Mouse (Mus musculus): ENCODE data around the gene Hmgcl.

DNA sequence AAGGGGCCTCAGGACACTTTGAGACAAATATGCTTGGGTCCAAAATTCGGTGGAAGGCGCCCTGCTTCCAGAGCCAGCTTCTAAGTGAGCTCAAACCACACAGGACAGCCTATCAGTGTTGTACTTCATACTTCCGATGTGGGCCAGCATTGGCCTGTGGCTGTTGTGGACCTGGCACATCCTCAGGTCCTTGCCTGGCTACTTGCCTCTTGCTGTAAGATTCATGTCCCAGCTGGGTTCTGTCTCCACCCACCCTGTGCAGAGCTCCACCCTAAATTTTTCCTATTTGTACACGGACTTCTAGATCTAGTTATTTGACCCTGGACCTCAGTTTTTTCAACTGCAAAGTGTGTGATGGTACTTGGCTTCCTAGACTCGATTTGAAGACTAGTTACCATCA is 10.7 kb upstream of the Hmgcl start:
- no peak for TF ChIP-seq CTCF (IDR thresholded peaks at IDR 0.05; ENCODE audit: extremely low read depth, insufficient read length, insufficient replicate concordance, low read depth, low read length)
- TF ChIP-seq POLR2A (IDR thresholded peaks at IDR 0.05; ENCODE audit: low read depth, low read length) = no peak
